Mouse (Mus musculus) kidney, postnatal 0 days (tissue): ENCODE measurements around the gene Kbtbd2. TPM values are rescaled to one million over a fixed set of nuclear protein-coding genes. Genes with fewer than 3 reads are reported as not detected.

Experiments
- ATAC-seq: fragments of 200-750 bp; cut with Nextera tagmentation; replicated peaks from 2 replicates; pipeline ENCODE4 v1.8.0; 2017; ENCODE audit warnings: low read depth, moderate number of reproducible peaks, moderate TSS enrichment, moderate library complexity; ENCODE audit not compliant: low FRiP score
- DNase-seq: peaks from one replicate; pipeline ENCODE4 v3.0.0-alpha.2; 2016; ENCODE audit warnings: low spot score
- H3K27ac ChIP-seq: fragments of 300-500 bp; sonication (generic); 2 replicates; pipeline ENCODE4 v1.5.1; 2014; ENCODE audit warnings: mild to moderate bottlenecking
- H3K27me3 ChIP-seq: fragments of 300-500 bp; sonication (generic); 2 replicates; pipeline ENCODE4 v1.6.1; 2014; ENCODE audit warnings: low read length, mixed read lengths; ENCODE audit not compliant: insufficient read depth
- H3K36me3 ChIP-seq: fragments of 300-500 bp; sonication (generic); 2 replicates; pipeline ENCODE4 v1.6.1; 2014; ENCODE audit warnings: low read length, mixed read lengths; ENCODE audit not compliant: insufficient read depth
- H3K4me1 ChIP-seq: fragments of 300-500 bp; sonication (generic); replicated peaks from 2 replicates; pipeline ENCODE4 v1.6.1; 2014; ENCODE audit warnings: antibody characterized with exemption, low read length, mixed read lengths; ENCODE audit not compliant: insufficient read depth
- H3K4me2 ChIP-seq: fragments of 300-500 bp; sonication (generic); 2 replicates; pipeline ENCODE4 v1.6.1; 2014; ENCODE audit warnings: mild to moderate bottlenecking, low read length, moderate library complexity, mixed read lengths
- H3K4me3 ChIP-seq: fragments of 300-500 bp; sonication (generic); replicated peaks from 2 replicates; pipeline ENCODE4 v1.5.1; 2014; ENCODE audit warnings: low read depth, low read length
- H3K9ac ChIP-seq: fragments of 300-500 bp; sonication (generic); 2 replicates; pipeline ENCODE4 v1.6.1; 2014; ENCODE audit warnings: low read depth, low read length
- H3K9me3 ChIP-seq: fragments of 300-500 bp; sonication (generic); replicated peaks from 2 replicates; pipeline ENCODE4 v1.6.1; 2016; ENCODE audit warnings: low read length, inconsistent platforms, mixed read lengths
- CTCF ChIP-seq: IDR thresholded peaks from 2 replicates; pipeline ENCODE4 v1.5.1; 2016; ENCODE audit warnings: antibody characterized with exemption, low read depth, mild to moderate bottlenecking, moderate library complexity
- WGBS: fragments of 180-500 bp; shearing (Covaris S2); extraction: QIAGEN DNeasy Blood & Tissue Kit; methylation state at CpG from one replicate; pipeline ENCODE4 v1.1.7; 2014; 5-methylcytosine and 5-hydroxymethylcytosine counted together
- polyA plus RNA-seq: library from polyadenylated mRNA; unstranded; fragments of >200 nt; fragmentation: Nextera tagmentation; extraction: Ambion mirVana; gene quantifications from 2 replicates; pipeline ENCODE4 v1.2.1, GENCODE M21; 2015

The Kbtbd2 gene
- polyA plus RNA-seq, 1 experiment from 2014 or later: 16.0 TPM

- ATAC-seq (no peak), DNase-seq (no peak)
- Histone ChIP-seq H3K4me2 (no peak overlapping the region), H3K4me3 (no peak overlapping the region), H3K9ac (no peak overlapping the region), H3K27me3 (no peaks in the 10 kb centered on the region), H3K9me3 (no peaks in the 10 kb centered on the region), H3K36me3 (peaks cover 33% of the 10 kb centered on the region; the same call in 1 of the 2 replicates), H3K4me1 (no peaks in the 10 kb centered on the region), H3K27ac (no peak overlapping the region)
- WGBS: 77% methylated on average over 4 of the region's 4 CpGs
- TF ChIP-seq CTCF: no peak
Measured at GRCm38 (mm10) chr6:56783561-56784272, 13.9 kb downstream of the Kbtbd2 start.

- Histone ChIP-seq H3K4me2 (no peak overlapping the region), H3K27me3 (no peaks in the 10 kb centered on the region), H3K4me1 (no peaks in the 10 kb centered on the region), H3K27ac (no peak overlapping the region), H3K36me3 (peaks cover 29% of the 10 kb centered on the region; the same call in 1 of the 2 replicates), H3K4me3 (no peak overlapping the region), H3K9ac (no peak overlapping the region), H3K9me3 (no peaks in the 10 kb centered on the region)
- no peak for DNase-seq
- 89% methylated on average over 5 of the region's 5 CpGs for WGBS
- TF ChIP-seq CTCF: no peak
- no peak for ATAC-seq
Measured at GRCm38 (mm10) chr6:56779636-56780035, 18.0 kb downstream of the Kbtbd2 start.

- H3K4me2 ChIP-seq: no peak overlapping the region
- TF ChIP-seq CTCF: no peak
- ATAC-seq (no peak), DNase-seq (peak; percentile 34)
- no peak overlapping the region for H3K27ac ChIP-seq
- H3K36me3 ChIP-seq: peaks cover 22% of the 10 kb centered on the region; the same call in 1 of the 2 replicates
- H3K9me3 ChIP-seq: no peaks in the 10 kb centered on the region
- WGBS: 56% methylated on average over 3 of the region's 3 CpGs
- no peak overlapping the region for H3K9ac ChIP-seq
- H3K4me1 ChIP-seq: no peaks in the 10 kb centered on the region
- no peak overlapping the region for H3K4me3 ChIP-seq
- H3K27me3 ChIP-seq: no peaks in the 10 kb centered on the region
Measured at GRCm38 (mm10) chr6:56775816-56776215, 21.8 kb downstream of the Kbtbd2 start.

GRCm38 (mm10) chr6:56765696-56766095 lies 31.9 kb downstream of the Kbtbd2 start:
- TF ChIP-seq CTCF: no peak
- Histone ChIP-seq H3K4me1 (no peaks in the 10 kb centered on the region), H3K9me3 (no peaks in the 10 kb centered on the region), H3K27ac (no peak overlapping the region), H3K9ac (no peak overlapping the region), H3K4me3 (no peak overlapping the region), H3K36me3 (0 out of 2 replicates have a peak, but pooled peaks cover 10% of the 10 kb centered on the region), H3K27me3 (no peaks in the 10 kb centered on the region), H3K4me2 (no peak overlapping the region)
- no peak for ATAC-seq
- WGBS: 78% methylated on average over 4 of the region's 4 CpGs
- DNase-seq: no peak

GRCm38 (mm10) chr6:56765265-56765664 lies 32.3 kb downstream of the Kbtbd2 start:
- Histone ChIP-seq H3K9me3 (no peaks in the 10 kb centered on the region), H3K4me1 (no peaks in the 10 kb centered on the region), H3K27me3 (no peaks in the 10 kb centered on the region), H3K27ac (no peak overlapping the region), H3K4me3 (no peak overlapping the region), H3K4me2 (no peak overlapping the region), H3K9ac (no peak overlapping the region), H3K36me3 (0 out of 2 replicates have a peak, but pooled peaks cover 10% of the 10 kb centered on the region)
- DNase-seq (no peak), ATAC-seq (no peak)
- no peak for TF ChIP-seq CTCF
- 63% methylated on average over 3 of the region's 3 CpGs for WGBS

GRCm38 (mm10) chr6:56759324-56759723 lies 38.3 kb downstream of the Kbtbd2 start:
- H3K4me3 ChIP-seq: no peak overlapping the region
- no peak for ATAC-seq
- H3K9me3 ChIP-seq: no peaks in the 10 kb centered on the region
- peaks cover 28% of the 10 kb centered on the region for H3K36me3 ChIP-seq
- TF ChIP-seq CTCF: no peak
- no peaks in the 10 kb centered on the region for H3K27me3 ChIP-seq
- no peak for DNase-seq
- WGBS: 86% methylated on average over 1 of the region's 1 CpGs
- no peak overlapping the region for H3K27ac ChIP-seq
- no peak overlapping the region for H3K4me2 ChIP-seq
- H3K9ac ChIP-seq: no peak overlapping the region
- H3K4me1 ChIP-seq: no peaks in the 10 kb centered on the region
